Mouse (Mus musculus): ENCODE results near the gene Trabd2b. TPM values are rescaled to one million over a fixed set of nuclear protein-coding genes. Genes with fewer than 3 reads are reported as not detected.
A peak's percentile ranks its signal among the peaks of the same experiment; 100 is the strongest.

Trabd2b gene
- polyA plus RNA-seq, 1 experiment from 2014 or later: 0.58 TPM

- ATAC-seq: no peak
- Histone ChIP-seq H3K4me3 (ENCODE audit: low read depth, low read length) (no peak overlapping the region), H3K9ac (ENCODE audit: low read depth, low read length) (no peak overlapping the region), H3K36me3 (ENCODE audit: control insufficient read depth, insufficient read depth, low read length) (no peaks in the 10 kb centered on the region), H3K4me2 (ENCODE audit: low read length) (no peak overlapping the region), H3K4me1 (ENCODE audit: control insufficient read depth, insufficient read depth, low read length) (no peaks in the 10 kb centered on the region), H3K27ac (ENCODE audit: low read length) (no peak overlapping the region), H3K27me3 (ENCODE audit: control insufficient read depth, insufficient read depth, low read depth, low read length) (no peaks in the 10 kb centered on the region), H3K9me3 (replicated peaks; ENCODE audit: control insufficient read depth, low read length, poor library complexity, severe bottlenecking) (no peaks in the 10 kb centered on the region)
- WGBS: 61% methylated on average over 6 of the region's 6 CpGs
Measured at GRCm38 (mm10) chr4:114467371-114468094, 61.0 kb downstream of the Trabd2b start.

- ATAC-seq: peak; percentile 28; the same call in 1 of the 2 replicates
- H3K9me3 ChIP-seq (replicated peaks; ENCODE audit: control insufficient read depth, low read length, poor library complexity, severe bottlenecking): no peaks in the 10 kb centered on the region
- no peak overlapping the region for H3K4me3 ChIP-seq (ENCODE audit: low read depth, low read length)
- H3K27me3 ChIP-seq (ENCODE audit: control insufficient read depth, insufficient read depth, low read depth, low read length): no peaks in the 10 kb centered on the region
- H3K36me3 ChIP-seq (ENCODE audit: control insufficient read depth, insufficient read depth, low read length): no peaks in the 10 kb centered on the region
- H3K27ac ChIP-seq (ENCODE audit: low read length): no peak overlapping the region
- WGBS: 47% methylated on average over 7 of the region's 7 CpGs
- no peaks in the 10 kb centered on the region for H3K4me1 ChIP-seq (ENCODE audit: control insufficient read depth, insufficient read depth, low read length)
- H3K4me2 ChIP-seq (ENCODE audit: low read length): no peak overlapping the region
- H3K9ac ChIP-seq (ENCODE audit: low read depth, low read length): no peak overlapping the region
Measured at GRCm38 (mm10) chr4:114468095-114468429, 61.5 kb downstream of the Trabd2b start.

GRCm38 (mm10) chr4:114469881-114470280 lies 63.4 kb downstream of the Trabd2b start:
- Histone ChIP-seq H3K27me3 (ENCODE audit: control insufficient read depth, insufficient read depth, low read depth, low read length) (no peaks in the 10 kb centered on the region), H3K4me1 (ENCODE audit: control insufficient read depth, insufficient read depth, low read length) (no peaks in the 10 kb centered on the region), H3K4me3 (ENCODE audit: low read depth, low read length) (no peak overlapping the region), H3K36me3 (ENCODE audit: control insufficient read depth, insufficient read depth, low read length) (no peaks in the 10 kb centered on the region), H3K27ac (ENCODE audit: low read length) (no peak overlapping the region), H3K9me3 (replicated peaks; ENCODE audit: control insufficient read depth, low read length, poor library complexity, severe bottlenecking) (no peaks in the 10 kb centered on the region), H3K4me2 (ENCODE audit: low read length) (no peak overlapping the region), H3K9ac (ENCODE audit: low read depth, low read length) (no peak overlapping the region)
- no peak for ATAC-seq
- 33% methylated on average over 1 of the region's 1 CpGs for WGBS

GRCm38 (mm10) chr4:114472143-114472542 lies 65.6 kb downstream of the Trabd2b start:
- Histone ChIP-seq H3K27ac (ENCODE audit: low read length) (no peak overlapping the region), H3K36me3 (ENCODE audit: control insufficient read depth, insufficient read depth, low read length) (no peaks in the 10 kb centered on the region)
- WGBS: 90% methylated on average over 5 of the region's 5 CpGs

GRCm38 (mm10) chr4:114476316-114476715 lies 69.8 kb downstream of the Trabd2b start:
- Histone ChIP-seq H3K4me1 (ENCODE audit: control insufficient read depth, insufficient read depth, low read length) (peaks cover 5% of the 10 kb centered on the region; the same call in 1 of the 2 replicates), H3K9ac (ENCODE audit: low read depth, low read length) (no peak overlapping the region), H3K27ac (ENCODE audit: low read length) (no peak overlapping the region), H3K4me3 (ENCODE audit: low read depth, low read length) (no peak overlapping the region), H3K27me3 (ENCODE audit: control insufficient read depth, insufficient read depth, low read depth, low read length) (no peaks in the 10 kb centered on the region), H3K9me3 (replicated peaks; ENCODE audit: control insufficient read depth, low read length, poor library complexity, severe bottlenecking) (no peaks in the 10 kb centered on the region), H3K4me2 (ENCODE audit: low read length) (no peak overlapping the region), H3K36me3 (ENCODE audit: control insufficient read depth, insufficient read depth, low read length) (no peaks in the 10 kb centered on the region)
- WGBS: 95% methylated on average over 3 of the region's 3 CpGs
- no peak for ATAC-seq

More at GRCm38 (mm10) chr4:114472143-114472542, 65.6 kb downstream of the Trabd2b start:
- Histone ChIP-seq H3K4me2 (ENCODE audit: low read length) (no peak overlapping the region), H3K9me3 (replicated peaks; ENCODE audit: control insufficient read depth, low read length, poor library complexity, severe bottlenecking) (no peaks in the 10 kb centered on the region), H3K9ac (ENCODE audit: low read depth, low read length) (no peak overlapping the region), H3K27me3 (ENCODE audit: control insufficient read depth, insufficient read depth, low read depth, low read length) (no peaks in the 10 kb centered on the region), H3K4me3 (ENCODE audit: low read depth, low read length) (no peak overlapping the region), H3K4me1 (ENCODE audit: control insufficient read depth, insufficient read depth, low read length) (peaks cover 3% of the 10 kb centered on the region; the same call in 1 of the 2 replicates)
- ATAC-seq: no peak

GRCm38 (mm10) chr4:114477082-114477771 lies 70.7 kb downstream of the Trabd2b start:
- Histone ChIP-seq H3K36me3 (ENCODE audit: control insufficient read depth, insufficient read depth, low read length) (no peaks in the 10 kb centered on the region), H3K4me3 (ENCODE audit: low read depth, low read length) (no peak overlapping the region), H3K4me1 (ENCODE audit: control insufficient read depth, insufficient read depth, low read length) (peaks cover 5% of the 10 kb centered on the region; the same call in 1 of the 2 replicates), H3K9me3 (replicated peaks; ENCODE audit: control insufficient read depth, low read length, poor library complexity, severe bottlenecking) (no peaks in the 10 kb centered on the region), H3K4me2 (ENCODE audit: low read length) (no peak overlapping the region), H3K27ac (ENCODE audit: low read length) (no peak overlapping the region), H3K9ac (ENCODE audit: low read depth, low read length) (peak overlapping the region; percentile 15; the same call in 1 of the 2 replicates), H3K27me3 (ENCODE audit: control insufficient read depth, insufficient read depth, low read depth, low read length) (no peaks in the 10 kb centered on the region)
- 28% methylated on average over 11 of the region's 11 CpGs for WGBS
- ATAC-seq: peak; percentile 70

GRCm38 (mm10) chr4:114481518-114481917 lies 75.0 kb downstream of the Trabd2b start:
- H3K27me3 ChIP-seq (ENCODE audit: control insufficient read depth, insufficient read depth, low read depth, low read length): no peaks in the 10 kb centered on the region
- no peak overlapping the region for H3K27ac ChIP-seq (ENCODE audit: low read length)
- no peak overlapping the region for H3K4me3 ChIP-seq (ENCODE audit: low read depth, low read length)
- H3K4me1 ChIP-seq (ENCODE audit: control insufficient read depth, insufficient read depth, low read length): peaks cover 5% of the 10 kb centered on the region; the same call in 1 of the 2 replicates
- WGBS: 15% methylated on average over 5 of the region's 5 CpGs
- H3K4me2 ChIP-seq (ENCODE audit: low read length): no peak overlapping the region
- H3K9me3 ChIP-seq (replicated peaks; ENCODE audit: control insufficient read depth, low read length, poor library complexity, severe bottlenecking): no peaks in the 10 kb centered on the region
- H3K36me3 ChIP-seq (ENCODE audit: control insufficient read depth, insufficient read depth, low read length): no peaks in the 10 kb centered on the region
- no peak overlapping the region for H3K9ac ChIP-seq (ENCODE audit: low read depth, low read length)
- no peak for ATAC-seq

- 91% methylated on average over 2 of the region's 2 CpGs for WGBS
- Histone ChIP-seq H3K9me3 (replicated peaks; ENCODE audit: control insufficient read depth, low read length, poor library complexity, severe bottlenecking) (0 out of 2 replicates have a peak, but pooled peaks cover 2% of the 10 kb centered on the region), H3K36me3 (ENCODE audit: control insufficient read depth, insufficient read depth, low read length) (no peaks in the 10 kb centered on the region), H3K27ac (ENCODE audit: low read length) (no peak overlapping the region), H3K9ac (ENCODE audit: low read depth, low read length) (no peak overlapping the region), H3K4me2 (ENCODE audit: low read length) (no peak overlapping the region), H3K4me1 (ENCODE audit: control insufficient read depth, insufficient read depth, low read length) (no peaks in the 10 kb centered on the region), H3K27me3 (ENCODE audit: control insufficient read depth, insufficient read depth, low read depth, low read length) (no peaks in the 10 kb centered on the region), H3K4me3 (ENCODE audit: low read depth, low read length) (no peak overlapping the region)
- ATAC-seq: no peak
Measured at GRCm38 (mm10) chr4:114484173-114484572, 77.6 kb downstream of the Trabd2b start.

GRCm38 (mm10) chr4:114485996-114486395 lies 79.5 kb downstream of the Trabd2b start:
- H3K4me2 ChIP-seq (ENCODE audit: low read length): no peak overlapping the region
- H3K4me3 ChIP-seq (ENCODE audit: low read depth, low read length): no peak overlapping the region
- H3K27ac ChIP-seq (ENCODE audit: low read length): no peak overlapping the region
- no peak for ATAC-seq
- WGBS: 69% methylated on average over 5 of the region's 5 CpGs
- 0 out of 2 replicates have a peak, but pooled peaks cover 2% of the 10 kb centered on the region for H3K9me3 ChIP-seq (replicated peaks; ENCODE audit: control insufficient read depth, low read length, poor library complexity, severe bottlenecking)
- H3K27me3 ChIP-seq (ENCODE audit: control insufficient read depth, insufficient read depth, low read depth, low read length): no peaks in the 10 kb centered on the region
- H3K36me3 ChIP-seq (ENCODE audit: control insufficient read depth, insufficient read depth, low read length): no peaks in the 10 kb centered on the region
- no peak overlapping the region for H3K9ac ChIP-seq (ENCODE audit: low read depth, low read length)
- H3K4me1 ChIP-seq (ENCODE audit: control insufficient read depth, insufficient read depth, low read length): no peaks in the 10 kb centered on the region

Measured in midbrain, embryonic 16.5 days (tissue).